Mouse (Mus musculus): ENCODE measurements around the gene Nxpe3. TPM values are rescaled to one million over a fixed set of nuclear protein-coding genes. Genes with fewer than 3 reads are reported as not detected.

Nxpe3 gene
- polyA plus RNA-seq, 1 experiment from 2014 or later: 0.72 TPM

- TF ChIP-seq CTCF (IDR thresholded peaks at IDR 0.05; ENCODE audit: low read depth): 0 out of 2 replicates have a peak, but pooled peaks have one; percentile 14
- peak overlapping the region; percentile 71 for H3K4me2 ChIP-seq (replicated peaks; ENCODE audit: low read depth)
- peaks cover 10% of the 10 kb centered on the region for H3K36me3 ChIP-seq (ENCODE audit: control insufficient read depth, insufficient read depth)
- peak; percentile 96 for ATAC-seq
- H3K9ac ChIP-seq (ENCODE audit: low read depth, low read length): peak overlapping the region; percentile 93
- peak overlapping the region; percentile 94 for H3K27ac ChIP-seq (ENCODE audit: low read depth, low read length)
- H3K4me1 ChIP-seq (replicated peaks; ENCODE audit: control insufficient read depth, insufficient read depth, low read length): no peaks in the 10 kb centered on the region
- H3K9me3 ChIP-seq (ENCODE audit: control insufficient read depth): no peaks in the 10 kb centered on the region
- no peaks in the 10 kb centered on the region for H3K27me3 ChIP-seq (replicated peaks; ENCODE audit: control insufficient read depth, insufficient read depth, low read length)
- under 1% methylated on average over 63 of the region's 67 CpGs for WGBS
- H3K4me3 ChIP-seq (ENCODE audit: low read depth, low read length): peak overlapping the region; percentile 98
Measured at GRCm38 (mm10) chr16:55821997-55822740, 72.9 kb downstream of the Nxpe3 start.

GRCm38 (mm10) chr16:55821571-55821981, 73.5 kb downstream of the Nxpe3 start:
- ATAC-seq: peak; percentile 27
- H3K9ac ChIP-seq (ENCODE audit: low read depth, low read length): peak overlapping the region; percentile 93
- H3K4me2 ChIP-seq (replicated peaks; ENCODE audit: low read depth): peak overlapping the region; percentile 71
- 1% methylated on average over 38 of the region's 40 CpGs for WGBS
- no peaks in the 10 kb centered on the region for H3K27me3 ChIP-seq (replicated peaks; ENCODE audit: control insufficient read depth, insufficient read depth, low read length)
- peaks cover 10% of the 10 kb centered on the region for H3K36me3 ChIP-seq (ENCODE audit: control insufficient read depth, insufficient read depth)
- peak overlapping the region; percentile 98 for H3K4me3 ChIP-seq (ENCODE audit: low read depth, low read length)
- peak overlapping the region; percentile 94 for H3K27ac ChIP-seq (ENCODE audit: low read depth, low read length)
- no peaks in the 10 kb centered on the region for H3K9me3 ChIP-seq (ENCODE audit: control insufficient read depth)
- no peak for TF ChIP-seq CTCF (IDR thresholded peaks at IDR 0.05; ENCODE audit: low read depth)
- no peaks in the 10 kb centered on the region for H3K4me1 ChIP-seq (replicated peaks; ENCODE audit: control insufficient read depth, insufficient read depth, low read length)

- H3K36me3 ChIP-seq (ENCODE audit: control insufficient read depth, insufficient read depth): peaks cover 13% of the 10 kb centered on the region
- H3K27ac ChIP-seq (ENCODE audit: low read depth, low read length): peak overlapping the region; percentile 94
- peak overlapping the region; percentile 93 for H3K9ac ChIP-seq (ENCODE audit: low read depth, low read length)
- H3K4me2 ChIP-seq (replicated peaks; ENCODE audit: low read depth): peak overlapping the region; percentile 71
- no peaks in the 10 kb centered on the region for H3K4me1 ChIP-seq (replicated peaks; ENCODE audit: control insufficient read depth, insufficient read depth, low read length)
- no peaks in the 10 kb centered on the region for H3K9me3 ChIP-seq (ENCODE audit: control insufficient read depth)
- peak overlapping the region; percentile 98 for H3K4me3 ChIP-seq (ENCODE audit: low read depth, low read length)
- 3% methylated on average over 20 of the region's 20 CpGs for WGBS
- ATAC-seq: no peak
- no peaks in the 10 kb centered on the region for H3K27me3 ChIP-seq (replicated peaks; ENCODE audit: control insufficient read depth, insufficient read depth, low read length)
- TF ChIP-seq CTCF (IDR thresholded peaks at IDR 0.05; ENCODE audit: low read depth): no peak
Measured at GRCm38 (mm10) chr16:55820916-55821570, 74.0 kb downstream of the Nxpe3 start.

- Histone ChIP-seq H3K36me3 (ENCODE audit: control insufficient read depth, insufficient read depth) (peaks cover 20% of the 10 kb centered on the region), H3K9ac (ENCODE audit: low read depth, low read length) (peak overlapping the region; percentile 93), H3K4me3 (ENCODE audit: low read depth, low read length) (peak overlapping the region; percentile 98), H3K4me1 (replicated peaks; ENCODE audit: control insufficient read depth, insufficient read depth, low read length) (no peaks in the 10 kb centered on the region), H3K9me3 (ENCODE audit: control insufficient read depth) (no peaks in the 10 kb centered on the region), H3K27me3 (replicated peaks; ENCODE audit: control insufficient read depth, insufficient read depth, low read length) (no peaks in the 10 kb centered on the region), H3K4me2 (replicated peaks; ENCODE audit: low read depth) (peak overlapping the region; percentile 71), H3K27ac (ENCODE audit: low read depth, low read length) (peak overlapping the region; percentile 94)
- no peak for ATAC-seq
- TF ChIP-seq CTCF (IDR thresholded peaks at IDR 0.05; ENCODE audit: low read depth): no peak
- WGBS: 15% methylated on average over 13 of the region's 13 CpGs
Measured at GRCm38 (mm10) chr16:55820161-55820915, 74.7 kb downstream of the Nxpe3 start.

- H3K4me1 ChIP-seq (replicated peaks; ENCODE audit: control insufficient read depth, insufficient read depth, low read length): no peaks in the 10 kb centered on the region
- H3K9ac ChIP-seq (ENCODE audit: low read depth, low read length): peak overlapping the region; percentile 93
- H3K27ac ChIP-seq (ENCODE audit: low read depth, low read length): peak overlapping the region; percentile 94
- no peaks in the 10 kb centered on the region for H3K27me3 ChIP-seq (replicated peaks; ENCODE audit: control insufficient read depth, insufficient read depth, low read length)
- 13% methylated on average over 15 of the region's 15 CpGs for WGBS
- TF ChIP-seq CTCF (IDR thresholded peaks at IDR 0.05; ENCODE audit: low read depth): no peak
- ATAC-seq: no peak
- peak overlapping the region; percentile 98 for H3K4me3 ChIP-seq (ENCODE audit: low read depth, low read length)
- H3K36me3 ChIP-seq (ENCODE audit: control insufficient read depth, insufficient read depth): peaks cover 29% of the 10 kb centered on the region
- no peaks in the 10 kb centered on the region for H3K9me3 ChIP-seq (ENCODE audit: control insufficient read depth)
- H3K4me2 ChIP-seq (replicated peaks; ENCODE audit: low read depth): peak overlapping the region; percentile 71
Measured at GRCm38 (mm10) chr16:55819186-55819861, 75.8 kb downstream of the Nxpe3 start.
